Mouse (Mus musculus) neural tube, embryonic 15.5 days (tissue): Measurements from ENCODE around the gene Glb1l. TPM values are rescaled to one million over a fixed set of nuclear protein-coding genes. Genes with fewer than 3 reads are reported as not detected.

Experiments
- ATAC-seq: fragments of 200-750 bp; cut with Nextera tagmentation; 2 replicates; pipeline ENCODE4 v1.8.0; 2017; ENCODE audit warnings: mild to moderate bottlenecking, moderate TSS enrichment, moderate library complexity; ENCODE audit not compliant: low FRiP score
- H3K27ac ChIP-seq: fragments of 300-500 bp; sonication (generic); replicated peaks from 2 replicates; pipeline ENCODE4 v1.5.1; 2015; ENCODE audit warnings: mild to moderate bottlenecking, inconsistent platforms
- H3K27me3 ChIP-seq: fragments of 300-500 bp; sonication (generic); replicated peaks from 2 replicates; pipeline ENCODE4 v1.6.1; 2015; ENCODE audit warnings: inconsistent platforms
- H3K36me3 ChIP-seq: fragments of 300-500 bp; sonication (generic); 2 replicates; pipeline ENCODE4 v1.6.1; 2015; ENCODE audit warnings: inconsistent platforms
- H3K4me1 ChIP-seq: fragments of 300-500 bp; sonication (generic); 2 replicates; pipeline ENCODE4 v1.6.1; 2015; ENCODE audit warnings: inconsistent platforms
- H3K4me2 ChIP-seq: fragments of 300-500 bp; sonication (generic); 2 replicates; pipeline ENCODE4 v1.6.1; 2015; ENCODE audit warnings: inconsistent platforms, mild to moderate bottlenecking, moderate library complexity
- H3K4me3 ChIP-seq: fragments of 300-500 bp; sonication (generic); replicated peaks from 2 replicates; pipeline ENCODE4 v1.5.1; 2015; ENCODE audit warnings: mild to moderate bottlenecking, inconsistent platforms
- H3K9ac ChIP-seq: fragments of 300-500 bp; sonication (generic); replicated peaks from 2 replicates; pipeline ENCODE4 v1.6.1; 2015; ENCODE audit warnings: mild to moderate bottlenecking, inconsistent platforms
- H3K9me3 ChIP-seq: fragments of 300-500 bp; sonication (generic); replicated peaks from 2 replicates; pipeline ENCODE4 v1.6.1; 2016; ENCODE audit warnings: inconsistent platforms
- WGBS: fragments of 180-500 bp; shearing (Covaris S2); methylation state at CpG from one replicate; pipeline ENCODE4 v1.1.7; 2015; ENCODE audit warnings: mixed read lengths; 5-methylcytosine and 5-hydroxymethylcytosine counted together
- polyA plus RNA-seq: library from polyadenylated mRNA; unstranded; fragments of >200 nt; fragmentation: Nextera tagmentation; extraction: Ambion mirVana; gene quantifications from 2 replicates; pipeline ENCODE4 v1.2.1, GENCODE M21; 2015

Gene Glb1l
- polyA plus RNA-seq, 1 experiment from 2014 or later: 16.2 TPM

GRCm38 (mm10) chr1:75191258-75191621, 19.4 kb downstream of the Glb1l start:
- 46% methylated on average over 5 of the region's 5 CpGs for WGBS
- Histone ChIP-seq H3K27ac (peak overlapping the region; percentile 97), H3K9ac (peak overlapping the region; percentile 69), H3K9me3 (no peaks in the 10 kb centered on the region), H3K27me3 (no peaks in the 10 kb centered on the region), H3K4me3 (peak overlapping the region; percentile 67), H3K4me1 (peaks cover 30% of the 10 kb centered on the region), H3K36me3 (peaks cover 45% of the 10 kb centered on the region), H3K4me2 (peak overlapping the region; percentile 97)
- ATAC-seq: no peak

GRCm38 (mm10) chr1:75190577-75190976, 20.0 kb downstream of the Glb1l start:
- H3K27ac ChIP-seq: no peak overlapping the region
- no peak overlapping the region for H3K9ac ChIP-seq
- H3K9me3 ChIP-seq: no peaks in the 10 kb centered on the region
- H3K4me1 ChIP-seq: peaks cover 30% of the 10 kb centered on the region
- H3K27me3 ChIP-seq: no peaks in the 10 kb centered on the region
- no peak overlapping the region for H3K4me3 ChIP-seq
- no peak for ATAC-seq
- 82% methylated on average over 2 of the region's 2 CpGs for WGBS
- H3K4me2 ChIP-seq: peak overlapping the region; percentile 97
- H3K36me3 ChIP-seq: peaks cover 46% of the 10 kb centered on the region

GRCm38 (mm10) chr1:75187914-75188483, 22.6 kb downstream of the Glb1l start:
- peaks cover 63% of the 10 kb centered on the region for H3K36me3 ChIP-seq
- H3K27ac ChIP-seq: no peak overlapping the region
- WGBS: 83% methylated on average over 2 of the region's 2 CpGs
- no peak overlapping the region for H3K4me3 ChIP-seq
- H3K9me3 ChIP-seq: no peaks in the 10 kb centered on the region
- no peak overlapping the region for H3K4me2 ChIP-seq
- no peak overlapping the region for H3K9ac ChIP-seq
- H3K4me1 ChIP-seq: peaks cover 22% of the 10 kb centered on the region
- no peak for ATAC-seq
- no peaks in the 10 kb centered on the region for H3K27me3 ChIP-seq

GRCm38 (mm10) chr1:75187126-75187525, 23.5 kb downstream of the Glb1l start:
- Histone ChIP-seq H3K4me2 (no peak overlapping the region), H3K9me3 (no peaks in the 10 kb centered on the region), H3K4me3 (no peak overlapping the region), H3K9ac (no peak overlapping the region), H3K27ac (no peak overlapping the region), H3K36me3 (peaks cover 72% of the 10 kb centered on the region), H3K4me1 (peaks cover 16% of the 10 kb centered on the region), H3K27me3 (no peaks in the 10 kb centered on the region)
- ATAC-seq: no peak

GRCm38 (mm10) chr1:75185495-75185894, 25.1 kb downstream of the Glb1l start:
- Histone ChIP-seq H3K4me3 (no peak overlapping the region), H3K9me3 (no peaks in the 10 kb centered on the region), H3K36me3 (peaks cover 80% of the 10 kb centered on the region), H3K4me2 (no peak overlapping the region), H3K4me1 (peaks cover 11% of the 10 kb centered on the region), H3K27ac (no peak overlapping the region), H3K9ac (no peak overlapping the region), H3K27me3 (no peaks in the 10 kb centered on the region)
- WGBS: 94% methylated on average over 11 of the region's 11 CpGs
- no peak for ATAC-seq

GRCm38 (mm10) chr1:75182160-75182559, 28.5 kb downstream of the Glb1l start:
- H3K4me1 ChIP-seq: peaks cover 30% of the 10 kb centered on the region
- no peaks in the 10 kb centered on the region for H3K27me3 ChIP-seq
- no peak overlapping the region for H3K4me3 ChIP-seq
- H3K27ac ChIP-seq: no peak overlapping the region
- H3K4me2 ChIP-seq: no peak overlapping the region
- H3K9me3 ChIP-seq: no peaks in the 10 kb centered on the region
- peaks cover 68% of the 10 kb centered on the region for H3K36me3 ChIP-seq
- ATAC-seq: no peak
- WGBS: 77% methylated on average over 4 of the region's 4 CpGs
- H3K9ac ChIP-seq: no peak overlapping the region

- H3K4me1 ChIP-seq: peaks cover 30% of the 10 kb centered on the region
- H3K9ac ChIP-seq: no peak overlapping the region
- no peak overlapping the region for H3K4me2 ChIP-seq
- no peaks in the 10 kb centered on the region for H3K9me3 ChIP-seq
- no peak overlapping the region for H3K27ac ChIP-seq
- no peaks in the 10 kb centered on the region for H3K27me3 ChIP-seq
- no peak for ATAC-seq
- peaks cover 64% of the 10 kb centered on the region for H3K36me3 ChIP-seq
- no peak overlapping the region for H3K4me3 ChIP-seq
- WGBS: 84% methylated on average over 4 of the region's 4 CpGs
These were observed 29.2 kb downstream of the Glb1l start for GRCm38 (mm10) chr1:75181377-75181870.

GRCm38 (mm10) chr1:75180741-75181140, 29.9 kb downstream of the Glb1l start:
- Histone ChIP-seq H3K9me3 (no peaks in the 10 kb centered on the region), H3K36me3 (peaks cover 64% of the 10 kb centered on the region), H3K4me3 (peak overlapping the region; percentile 67), H3K27me3 (no peaks in the 10 kb centered on the region), H3K4me1 (peaks cover 30% of the 10 kb centered on the region), H3K4me2 (peak overlapping the region; percentile 100), H3K27ac (no peak overlapping the region), H3K9ac (no peak overlapping the region)
- 39% methylated on average over 6 of the region's 7 CpGs for WGBS
- no peak for ATAC-seq

- Histone ChIP-seq H3K4me1 (peaks cover 30% of the 10 kb centered on the region), H3K4me3 (peak within 1 kb of the TSS; percentile 67), H3K4me2 (peak within 1 kb of the TSS; percentile 100), H3K9me3 (no peaks in the 10 kb centered on the region), H3K9ac (peak within 1 kb of the TSS; percentile 69), H3K36me3 (peaks cover 64% of the 10 kb centered on the region), H3K27me3 (no peaks in the 10 kb centered on the region), H3K27ac (peak within 1 kb of the TSS; percentile 74)
- under 1% methylated on average over 31 of the region's 31 CpGs for WGBS
- peak; percentile 94 for ATAC-seq
These were observed 30.5 kb downstream of the Glb1l start, which contains the start of gene Abcb6 for GRCm38 (mm10) chr1:75180105-75180590. Gene Abcb6 (minus strand): TSS chr1:75180392.

- H3K36me3 ChIP-seq: peaks cover 64% of the 10 kb centered on the region
- H3K9ac ChIP-seq: peak overlapping the region; percentile 69
- no peaks in the 10 kb centered on the region for H3K9me3 ChIP-seq
- H3K4me2 ChIP-seq: peak overlapping the region; percentile 100
- H3K4me1 ChIP-seq: peaks cover 30% of the 10 kb centered on the region
- peak overlapping the region; percentile 74 for H3K27ac ChIP-seq
- ATAC-seq: peak; percentile 48
- no peaks in the 10 kb centered on the region for H3K27me3 ChIP-seq
- H3K4me3 ChIP-seq: peak overlapping the region; percentile 67
- 7% methylated on average over 23 of the region's 23 CpGs for WGBS
These were observed 31.1 kb downstream of the Glb1l start for GRCm38 (mm10) chr1:75179334-75180104.

- WGBS: under 1% methylated on average over 52 of the region's 59 CpGs
- peak within 1 kb of the TSS; percentile 89 for H3K4me3 ChIP-seq
- ATAC-seq: peak; percentile 97
- peaks cover 21% of the 10 kb centered on the region for H3K4me1 ChIP-seq
- no peaks in the 10 kb centered on the region for H3K9me3 ChIP-seq
- H3K27me3 ChIP-seq: no peaks in the 10 kb centered on the region
- peak within 1 kb of the TSS; percentile 79 for H3K4me2 ChIP-seq
- H3K27ac ChIP-seq: peak within 1 kb of the TSS; percentile 96
- peaks cover 36% of the 10 kb centered on the region for H3K36me3 ChIP-seq
- peak within 1 kb of the TSS; percentile 83 for H3K9ac ChIP-seq
These were observed 41.8 kb downstream of the Glb1l start, which contains the start of gene Zfand2b for GRCm38 (mm10) chr1:75168472-75169464. Gene Zfand2b (plus strand): TSS chr1:75168646.
